Mouse (Mus musculus) MEL-GATA-1-ER (cell line): ENCODE results near the gene Pdia4.
"Not testable (repeated sequence)": the region's sequence is repeated elsewhere in the genome, so short reads cannot be mapped to it uniquely, and the experiment has no call there.

Experiments used
- DNase-seq: peaks from one replicate; pipeline ENCODE4 v3.0.0-alpha.2; 2012; ENCODE audit warnings: low read depth; ENCODE audit errors: extremely low read depth

Gene Pdia4

GRCm38 (mm10) chr6:47762686-47763085, 50.5 kb downstream of the Pdia4 start:
- DNase-seq, result not testable (repeated sequence)

DNA sequence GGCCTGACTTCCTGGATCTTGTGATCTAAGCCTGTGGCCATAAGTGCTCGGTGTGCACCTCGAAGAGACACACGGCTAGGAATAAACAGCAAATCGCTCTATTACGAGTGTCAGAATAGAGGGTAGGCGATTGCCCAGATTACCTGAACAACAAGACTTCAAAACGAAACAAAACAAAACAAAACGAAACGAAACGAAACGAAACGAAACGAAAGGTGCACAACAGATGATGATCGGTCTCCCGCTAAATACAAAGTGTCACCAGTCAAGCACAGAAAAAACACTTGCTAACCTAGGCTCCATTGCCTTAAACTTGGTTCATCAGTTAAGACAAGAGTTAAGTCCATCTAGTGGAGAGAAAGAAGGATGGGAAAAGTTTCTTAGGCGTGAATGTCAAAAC, 53.8 kb downstream of the Pdia4 start:
- DNase-seq, result not testable (repeated sequence)

DNA sequence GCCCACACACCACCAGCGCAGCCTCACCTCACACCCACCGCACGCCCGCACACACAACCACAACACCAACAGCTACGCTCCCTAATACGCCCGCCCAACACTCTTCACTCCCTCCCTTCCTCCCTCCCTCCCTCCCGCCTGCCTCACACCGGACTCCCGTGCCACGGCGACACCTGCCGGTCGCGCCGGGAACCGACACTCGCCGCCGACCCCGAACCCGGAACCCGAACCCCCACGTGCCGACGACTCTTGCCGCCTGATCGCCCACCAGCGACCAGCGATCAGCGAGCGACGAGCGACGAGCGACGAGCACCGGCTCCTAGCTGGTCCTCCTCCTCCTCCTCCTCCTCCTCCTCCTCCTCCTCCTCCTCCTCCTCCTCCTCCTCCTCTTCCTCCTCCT, 55.4 kb downstream of the Pdia4 start:
- not testable (repeated sequence) for DNase-seq

DNA sequence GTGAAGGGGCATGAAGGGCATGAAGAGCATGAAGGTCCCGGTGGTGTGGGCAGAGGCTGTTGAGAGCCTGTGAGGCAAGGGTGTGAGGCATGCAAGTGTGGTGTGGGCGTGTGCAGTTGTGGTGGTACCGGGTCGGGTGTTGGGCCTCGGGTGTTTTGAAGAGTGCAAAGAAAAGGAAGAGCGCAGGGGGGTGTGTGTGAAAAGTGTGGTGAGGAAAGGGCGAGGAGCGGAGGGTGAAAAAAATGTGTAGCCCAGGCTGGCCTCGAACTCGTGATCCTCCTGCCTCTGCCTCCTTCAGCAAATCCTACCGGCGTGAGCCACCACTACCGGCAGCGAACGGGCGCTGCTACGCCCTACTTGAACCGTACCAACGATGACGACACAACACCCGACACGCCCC, 55.8 kb downstream of the Pdia4 start:
- DNase-seq, result not testable (repeated sequence)

GRCm38 (mm10) chr6:47753144-47753543, 60.1 kb downstream of the Pdia4 start:
- not testable (repeated sequence) for DNase-seq

DNA sequence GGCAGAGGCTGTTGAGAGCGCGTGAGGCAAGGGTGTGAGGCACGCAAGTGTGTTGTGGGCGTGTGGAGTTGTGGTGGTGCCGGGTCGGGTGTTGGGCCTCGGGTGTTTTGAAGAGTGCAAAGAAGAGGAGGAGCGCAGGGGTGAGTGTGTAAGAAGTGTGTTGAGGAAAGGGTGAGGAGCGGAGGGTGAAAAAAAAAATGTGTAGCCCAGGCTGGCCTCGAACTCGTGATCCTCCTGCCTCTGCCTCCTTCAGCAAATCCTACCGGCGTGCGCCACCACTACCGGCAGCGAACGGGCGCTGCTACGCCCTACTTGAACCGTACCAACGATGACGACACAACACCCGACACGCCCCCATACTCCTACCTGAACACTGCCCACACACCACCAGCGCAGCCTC, 64.9 kb downstream of the Pdia4 start:
- DNase-seq, result not testable (repeated sequence)

DNA sequence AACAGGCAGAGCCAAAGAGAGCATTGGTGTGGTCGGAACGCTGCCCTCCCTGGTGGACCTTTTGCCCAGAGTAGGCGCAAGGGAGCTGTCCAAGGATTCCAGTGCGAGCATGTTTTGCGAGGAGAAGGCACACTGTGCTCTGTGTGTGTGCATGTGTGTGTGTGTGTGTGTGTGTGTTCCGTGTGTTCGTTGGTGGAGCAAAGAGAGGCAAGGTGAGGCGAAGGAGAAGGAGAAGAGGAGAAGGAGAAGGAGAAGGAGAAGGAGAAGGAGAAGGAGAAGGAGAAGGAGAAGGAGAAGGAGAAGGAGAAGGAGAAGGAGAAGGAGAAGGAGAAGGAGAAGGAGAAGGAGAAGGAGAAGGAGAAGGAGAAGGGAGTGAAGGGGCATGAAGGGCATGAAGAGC, 65.3 kb downstream of the Pdia4 start:
- DNase-seq, result not testable (repeated sequence)
